Mouse (Mus musculus) right cerebral cortex, postnatal 25 days (tissue): ENCODE data around the gene D17Wsu92e.
A peak's percentile ranks its signal among the peaks of the same experiment; 100 is the strongest.

ENCODE experiments used
- DNase-seq: peaks from one replicate; pipeline ENCODE4 v3.0.0; 2022

Gene D17Wsu92e

DNA sequence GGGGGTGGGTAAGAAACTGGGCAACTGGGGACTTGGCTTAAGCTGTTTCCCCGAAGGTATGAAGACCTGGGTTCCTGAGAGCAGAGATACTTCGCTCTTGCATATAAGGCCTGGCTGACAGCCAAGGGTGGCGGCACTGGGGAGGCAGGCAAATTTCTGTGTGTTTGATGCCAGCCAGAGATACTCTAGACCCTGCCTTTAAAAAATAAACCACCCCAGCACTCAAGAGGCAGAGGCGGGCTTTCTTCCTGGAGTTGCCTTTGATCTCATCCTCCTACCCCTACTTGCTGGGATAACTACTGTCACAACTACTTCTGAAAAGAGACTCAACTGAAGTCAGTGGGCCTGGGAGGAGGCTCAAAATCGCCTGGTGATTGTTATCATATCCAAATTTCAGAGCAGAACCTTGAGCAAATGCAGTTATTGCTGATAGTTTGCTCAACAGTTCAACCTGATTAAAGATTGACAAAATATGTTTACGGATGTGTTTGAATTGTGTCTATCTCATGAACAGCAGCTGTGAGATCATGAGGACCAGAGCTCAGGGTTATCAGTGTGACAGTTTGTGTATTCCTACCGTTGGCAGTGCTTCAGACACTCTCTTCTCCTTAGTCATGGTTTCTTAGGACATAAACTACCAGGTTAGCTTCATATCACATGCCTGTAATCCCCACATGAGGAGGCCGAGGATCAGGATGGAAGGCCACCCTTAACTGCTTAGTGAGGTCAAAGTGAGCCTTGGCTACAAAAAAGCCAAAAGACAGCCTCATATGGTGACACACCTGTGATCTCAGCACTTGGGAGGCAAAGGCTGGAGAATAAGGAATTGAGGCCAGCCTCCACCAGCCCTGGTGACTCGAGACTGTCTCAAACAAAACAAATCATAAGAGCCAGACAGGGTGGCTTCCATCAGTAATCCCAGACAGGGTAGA is 1.2 kb upstream of the D17Wsu92e start:
- no peak for DNase-seq

DNA sequence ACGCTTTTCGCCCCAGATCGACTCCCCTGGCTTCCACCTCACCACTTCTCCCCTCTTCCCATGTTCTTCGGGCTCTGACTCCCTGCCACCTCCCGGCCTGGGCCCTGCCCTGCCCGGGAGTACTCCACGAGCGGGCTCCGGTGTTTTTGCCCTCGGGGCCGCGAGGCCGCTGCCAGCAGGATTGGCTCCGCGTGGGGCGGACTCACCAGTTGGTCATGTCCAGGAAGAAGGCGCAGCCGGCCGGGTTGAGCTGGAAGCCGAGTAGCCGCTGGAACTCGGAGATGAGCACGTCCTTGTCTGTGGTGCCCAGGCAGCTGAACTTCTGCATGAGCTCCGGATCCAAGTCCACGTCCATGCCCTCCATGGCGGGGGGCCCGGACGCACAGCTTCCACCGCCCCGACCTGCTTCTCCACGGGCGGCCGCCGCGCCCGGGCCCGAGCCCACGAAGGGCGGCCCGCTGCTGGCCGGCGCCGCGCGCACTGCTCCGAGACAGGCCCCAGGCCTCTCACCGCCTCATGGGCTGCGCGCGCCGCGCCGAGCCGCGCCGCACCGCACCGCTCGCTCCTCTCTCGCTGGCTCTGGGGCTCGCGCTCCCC is 379 bp downstream of the D17Wsu92e start:
- peak; percentile 63 for DNase-seq

DNA sequence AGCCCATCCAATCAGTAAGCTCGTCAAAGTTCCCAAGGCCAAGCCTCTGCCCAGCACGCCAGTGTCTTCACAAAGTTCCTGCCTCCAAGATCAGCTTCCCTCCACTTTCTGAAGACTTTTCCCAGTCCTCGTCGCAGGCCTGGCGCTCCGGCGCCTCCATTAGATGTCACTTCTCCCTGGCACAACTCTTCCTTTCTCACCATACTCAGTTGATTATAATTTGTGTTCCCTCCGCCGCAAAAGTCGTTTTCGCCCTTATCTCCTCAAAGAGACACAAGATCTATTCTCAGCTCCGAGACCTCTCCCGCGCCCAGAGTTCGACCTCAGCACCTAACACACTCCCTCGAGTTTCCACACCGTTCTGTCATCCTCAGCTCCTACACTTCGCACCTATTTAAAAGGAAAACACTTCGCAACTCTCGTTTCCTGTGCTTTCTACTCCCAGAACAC is 902 bp downstream of the D17Wsu92e start:
- DNase-seq = no peak

DNA sequence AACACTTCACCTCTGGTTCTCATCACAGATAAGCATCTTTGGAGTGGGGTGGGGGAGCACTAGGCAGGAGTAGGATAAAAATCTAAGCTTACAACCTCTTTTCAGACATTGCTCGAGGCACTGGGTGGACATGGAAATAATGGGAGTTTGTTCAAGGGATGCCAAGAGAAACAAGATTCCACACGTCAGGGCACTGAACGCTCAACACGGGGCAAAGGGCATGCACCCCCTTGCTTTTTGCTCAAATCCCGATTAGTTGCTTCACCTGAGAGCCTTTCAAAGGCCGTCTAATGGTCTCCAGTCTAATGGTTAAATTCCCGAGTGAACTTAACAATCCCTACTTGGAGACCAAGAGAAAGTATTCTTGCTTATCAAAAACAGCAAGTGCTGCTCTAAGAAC is 1.4 kb downstream of the D17Wsu92e start:
- DNase-seq = no peak

DNA sequence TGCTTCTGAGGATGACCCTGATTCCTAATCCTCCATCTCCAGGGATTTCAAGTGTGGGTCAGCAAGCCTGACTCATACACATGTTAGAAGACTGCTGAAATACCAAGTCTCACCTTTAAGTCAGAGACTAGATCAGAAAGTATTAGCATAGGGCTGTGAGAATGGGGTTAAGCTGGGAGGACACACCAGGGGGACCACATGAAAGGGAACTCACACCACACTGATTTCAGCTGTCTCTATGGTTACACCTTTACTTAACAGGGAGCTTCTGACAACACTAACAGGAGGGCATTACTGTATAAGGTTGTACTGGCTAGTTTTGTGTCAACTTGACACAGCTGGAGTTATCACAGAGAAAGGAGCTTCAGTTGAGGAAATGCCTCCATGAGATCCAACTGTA is 5.8 kb downstream of the D17Wsu92e start:
- DNase-seq = no peak

DNA sequence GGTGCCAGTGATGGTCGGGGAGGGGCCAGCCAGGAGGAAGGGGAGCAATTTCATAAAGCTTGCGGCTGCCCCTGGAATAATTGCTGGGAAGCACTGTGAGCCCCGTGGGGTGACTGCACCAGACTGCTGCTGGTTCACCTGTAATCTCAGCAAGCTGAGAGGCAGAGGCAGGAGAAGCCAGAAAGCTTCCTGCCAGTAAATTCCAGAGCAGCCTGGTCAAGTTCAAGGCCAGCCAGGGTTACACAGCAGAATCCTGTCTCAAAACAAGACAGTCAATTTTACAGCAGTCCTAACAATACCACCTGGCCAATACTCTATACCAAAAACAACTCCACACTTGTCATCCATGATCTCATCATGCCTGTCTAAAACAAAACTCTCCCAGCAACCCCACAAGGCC is 8.5 kb downstream of the D17Wsu92e start:
- no peak for DNase-seq

DNA sequence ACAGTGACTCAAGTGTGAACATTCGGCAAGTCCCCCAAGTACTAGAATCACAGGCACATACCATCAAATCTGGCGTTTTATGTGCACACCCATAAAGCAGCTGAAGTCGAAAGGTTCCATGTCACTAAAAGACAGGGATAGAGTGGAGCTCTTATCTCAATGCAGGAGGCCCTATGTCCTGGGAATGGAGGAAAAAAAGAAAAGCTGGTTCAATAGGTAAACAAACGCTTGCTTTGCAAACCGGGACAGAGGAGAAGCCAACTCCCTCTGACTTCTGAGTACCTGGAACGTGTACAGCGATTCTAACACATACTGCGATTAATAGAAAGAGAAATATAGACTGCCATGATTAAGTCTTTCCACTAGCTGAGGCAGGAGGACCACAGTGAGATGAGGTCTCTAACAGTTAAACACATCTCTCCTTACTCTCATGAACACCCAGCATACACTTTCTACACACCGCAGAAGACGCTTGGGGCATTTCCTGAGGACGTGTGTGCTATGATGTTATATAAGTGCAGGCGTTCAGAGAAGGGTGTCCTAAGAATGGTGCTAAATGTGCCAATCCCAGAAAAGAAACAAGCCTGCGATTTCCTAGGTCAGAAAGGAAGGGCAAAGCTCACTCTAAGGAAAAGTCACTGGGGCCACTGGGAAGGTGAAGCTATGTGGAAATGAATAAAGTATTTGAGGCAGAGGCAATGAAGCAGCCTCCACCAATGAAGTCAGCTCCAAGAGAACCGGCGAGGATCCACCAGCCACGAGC is 9.7 kb downstream of the D17Wsu92e start:
- no peak for DNase-seq

DNA sequence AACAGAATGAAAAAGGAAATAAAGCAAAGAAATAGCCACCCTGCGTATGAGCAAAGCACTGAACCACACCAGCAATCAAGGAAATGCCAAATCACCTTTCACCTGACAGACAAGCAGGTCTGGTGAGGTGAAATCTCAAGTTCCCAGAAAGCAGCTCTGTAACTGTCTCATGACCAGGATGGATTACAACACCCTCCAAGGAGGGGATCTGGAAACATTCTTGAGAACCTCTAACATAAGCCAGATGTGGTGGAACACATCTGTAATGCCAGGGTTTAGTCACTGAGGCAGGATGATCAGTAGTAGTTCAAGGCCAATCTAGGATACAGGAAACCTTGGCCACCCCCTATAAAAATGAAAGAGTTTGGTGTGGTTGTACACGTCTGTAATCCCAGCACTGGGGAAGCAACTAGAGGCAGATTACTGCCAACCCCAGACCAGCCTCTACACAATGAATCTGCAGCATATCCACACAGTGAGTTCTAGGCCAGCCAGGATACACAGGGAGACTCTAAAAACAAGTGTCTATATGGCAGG is 12.8 kb downstream of the D17Wsu92e start:
- no peak for DNase-seq

DNA sequence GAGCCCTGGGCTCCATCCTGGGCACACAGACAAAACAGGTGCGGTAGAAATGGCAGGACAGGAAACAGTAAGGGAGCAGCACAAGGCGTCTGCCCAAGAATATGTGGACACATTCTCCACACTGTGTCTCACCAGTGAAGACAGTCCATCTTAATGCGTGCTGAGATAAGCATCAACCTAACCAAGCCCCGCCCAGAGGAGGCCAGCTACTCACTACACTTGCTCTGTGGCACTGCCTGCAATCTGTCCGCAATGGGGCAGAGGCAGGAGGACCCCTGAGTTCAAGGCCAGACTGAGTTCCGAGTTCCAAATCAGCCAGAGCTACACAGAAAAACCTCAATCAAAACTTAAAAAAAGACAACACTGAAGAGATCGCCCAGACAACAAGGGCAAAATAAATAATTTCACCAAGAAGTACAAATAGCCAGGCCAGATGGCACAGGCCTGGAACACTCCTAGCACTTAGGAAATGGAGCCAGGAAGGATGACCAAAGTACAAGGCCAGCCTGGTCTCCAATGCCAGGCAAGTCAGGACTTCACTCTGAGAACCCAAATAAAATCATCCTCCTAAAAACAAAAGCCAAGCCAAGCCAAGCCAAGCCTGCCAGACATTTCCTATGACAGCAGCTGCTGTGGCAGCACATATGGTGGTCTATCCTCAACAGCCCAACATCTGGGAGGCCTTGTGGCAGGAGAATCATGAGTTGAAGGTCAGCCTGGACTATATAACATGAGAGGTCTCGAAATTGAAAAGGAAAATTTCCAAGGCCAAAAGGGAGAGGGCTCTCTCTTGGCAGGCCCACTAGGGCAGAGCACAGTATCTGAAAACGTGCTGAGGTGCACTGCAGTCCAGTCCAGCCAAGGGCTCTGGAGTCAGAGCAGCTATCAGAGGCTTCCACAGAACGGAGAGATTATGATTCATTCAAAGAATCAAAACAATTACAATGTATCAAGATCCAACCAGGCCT is 15.4 kb downstream of the D17Wsu92e start:
- no peak for DNase-seq

DNA sequence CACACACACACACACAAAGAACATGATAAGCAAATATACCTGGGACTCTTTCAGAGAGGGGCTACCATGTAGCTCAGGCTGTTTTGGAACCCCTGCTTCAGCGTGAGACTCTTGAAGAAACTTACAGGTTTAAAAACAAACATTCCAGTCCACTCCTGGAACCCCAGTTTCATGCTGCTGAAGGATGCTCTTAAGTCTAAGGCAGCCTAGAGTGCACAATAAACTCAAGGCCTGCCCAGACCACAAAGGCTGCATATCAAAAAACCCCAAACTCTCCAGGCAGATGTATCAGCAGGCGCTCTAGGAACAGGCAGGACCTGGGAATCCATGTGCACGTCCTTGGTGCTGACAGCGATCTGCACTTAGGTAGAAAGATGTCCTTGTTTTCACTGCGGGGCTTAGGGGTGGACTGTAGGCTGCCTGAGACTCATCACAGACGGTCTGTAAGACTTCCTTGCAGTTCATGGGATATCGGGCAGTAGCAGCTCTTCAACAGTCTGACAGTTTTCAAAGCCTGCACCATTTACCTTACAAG is 16.2 kb downstream of the D17Wsu92e start:
- no peak for DNase-seq

DNA sequence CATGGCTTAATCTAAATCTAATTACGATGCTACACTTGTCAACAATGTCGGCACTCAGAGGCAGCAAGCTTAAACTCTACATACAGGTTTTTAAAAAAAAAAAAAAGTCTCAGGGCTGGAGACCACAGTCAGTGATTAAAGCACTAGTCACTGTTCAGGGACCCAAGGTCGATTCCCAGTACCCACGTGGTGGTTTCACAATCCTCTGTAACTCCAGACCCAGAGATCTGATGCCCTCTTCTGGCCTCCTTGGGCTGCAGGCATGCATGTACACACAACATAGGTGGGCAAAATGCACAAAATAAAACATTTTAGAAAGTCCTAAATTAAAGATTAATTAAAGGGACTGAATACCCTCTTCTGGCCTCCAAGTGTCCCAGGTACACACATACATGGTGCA is 16.7 kb downstream of the D17Wsu92e start:
- DNase-seq = no peak

DNA sequence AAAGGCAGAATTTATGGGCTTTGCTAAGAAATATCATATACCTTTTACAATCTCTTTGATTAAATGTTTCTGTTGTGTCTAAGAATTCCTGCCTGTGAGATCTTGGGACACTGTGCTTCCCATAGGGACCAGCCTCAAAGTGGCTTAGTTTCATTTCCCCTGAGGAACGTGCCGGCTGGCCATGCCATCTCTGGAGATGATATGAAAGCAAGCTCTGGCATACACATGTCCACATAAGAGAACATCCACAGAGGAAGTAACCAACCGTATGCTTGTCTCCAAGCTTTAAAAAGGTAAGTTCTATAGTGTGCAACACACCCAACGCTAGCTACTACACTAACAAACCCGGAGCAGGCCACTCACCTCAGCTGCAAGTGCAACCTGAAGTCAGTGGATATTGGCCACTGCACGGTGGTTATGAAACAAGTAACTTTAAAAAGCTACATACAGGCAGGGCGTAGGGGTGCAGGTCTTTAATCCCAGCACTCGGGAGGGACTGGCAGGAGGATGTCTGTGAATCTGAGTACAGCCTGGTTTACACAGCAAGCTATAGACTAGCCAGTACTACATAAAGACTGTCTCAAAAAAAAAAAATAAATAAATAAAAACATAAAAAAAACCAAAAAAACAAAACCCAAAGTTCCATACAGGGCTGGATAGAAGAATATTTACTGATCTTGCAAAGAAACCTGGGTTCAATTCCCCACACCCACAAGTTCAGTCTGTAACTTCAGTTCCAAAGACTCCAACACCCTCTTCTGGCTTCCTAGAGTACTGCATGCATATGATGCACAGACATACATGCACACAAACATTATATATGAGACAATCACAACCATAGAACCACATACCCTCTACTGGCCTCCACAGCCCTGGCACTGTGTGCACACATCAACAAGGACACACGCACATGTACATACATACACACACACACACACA is 19.5 kb downstream of the D17Wsu92e start:
- DNase-seq = no peak

DNA sequence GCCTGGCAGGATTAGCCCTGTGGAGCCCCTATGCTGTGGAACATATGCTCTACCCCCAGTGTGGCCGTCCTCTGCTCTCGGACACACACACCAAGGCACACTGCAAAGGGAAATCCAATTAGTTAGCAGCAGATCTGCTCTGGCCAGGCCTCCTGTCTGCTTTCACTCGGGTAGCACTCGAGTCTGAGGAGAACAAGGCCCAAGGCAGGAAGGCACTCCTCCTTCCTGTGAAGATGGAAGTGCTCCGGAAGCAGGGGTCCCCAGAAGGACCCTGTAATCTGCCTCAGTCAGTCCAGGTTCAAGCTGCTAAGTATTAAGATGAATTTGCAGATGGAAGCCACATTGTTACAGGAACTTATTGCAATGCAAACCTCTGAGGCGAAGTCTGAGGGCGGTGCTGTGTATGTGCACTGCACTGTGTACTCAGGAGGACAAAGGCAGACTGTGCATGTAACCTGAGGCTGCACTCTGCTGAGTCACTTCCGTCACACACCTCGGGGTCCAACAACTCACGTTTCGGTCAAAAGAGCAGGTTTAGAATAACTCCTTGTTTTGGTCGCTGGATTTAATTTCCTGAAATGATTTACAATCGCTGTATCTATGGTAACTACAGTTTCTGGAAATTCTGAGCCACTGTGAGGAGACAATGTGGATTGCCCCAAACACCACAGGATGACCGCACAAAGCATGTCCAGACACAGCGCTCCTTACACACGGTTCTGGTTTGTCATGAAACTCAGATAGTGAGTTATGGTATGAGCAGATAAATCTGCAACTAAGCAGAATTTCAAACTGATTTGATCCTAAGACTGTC is 20.5 kb downstream of the D17Wsu92e start:
- DNase-seq = no peak

DNA sequence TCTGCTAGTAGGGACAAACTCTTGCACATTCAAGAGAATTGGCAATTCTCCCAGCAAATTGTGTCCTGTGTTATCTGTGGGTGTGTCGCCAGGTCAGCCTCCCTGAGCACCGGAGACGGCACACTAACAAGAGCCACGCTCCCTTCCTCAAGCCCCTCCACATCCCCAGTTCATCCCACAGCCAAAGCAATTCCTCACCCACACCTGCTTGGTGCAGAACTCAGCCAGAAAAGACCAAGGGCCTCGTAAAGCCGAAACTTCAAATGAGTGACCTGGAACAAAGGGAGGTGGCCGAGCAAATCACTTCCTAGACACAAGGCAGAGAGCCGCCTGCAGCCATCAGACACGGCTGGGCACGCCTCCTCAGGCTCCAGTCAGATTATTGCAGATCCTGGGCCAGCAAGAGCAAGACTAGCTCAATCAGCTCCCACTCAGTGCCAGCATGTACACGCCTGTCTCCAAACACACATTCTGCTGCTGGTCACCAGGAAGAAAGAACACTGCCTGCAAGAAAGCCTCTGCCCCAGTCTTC is 23.0 kb downstream of the D17Wsu92e start:
- DNase-seq = peak; percentile 8

DNA sequence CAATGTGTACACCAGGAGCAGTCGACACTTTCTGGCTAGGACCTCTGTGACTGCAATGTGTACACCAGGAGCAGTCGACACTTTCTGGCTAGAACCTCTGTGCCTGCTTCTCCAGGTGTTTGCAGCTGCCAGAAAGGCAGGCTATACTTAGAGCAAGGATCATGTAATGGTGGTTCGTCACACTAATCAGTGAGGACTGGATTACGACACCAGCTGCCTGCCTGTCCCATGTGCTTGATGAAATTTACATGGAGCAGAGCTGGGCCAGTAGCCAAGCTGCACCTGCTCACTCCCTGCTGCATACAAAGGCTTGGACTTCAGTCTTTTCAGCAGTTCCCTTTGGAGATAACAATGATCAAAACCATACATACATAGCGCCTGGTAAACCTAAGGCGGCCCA is 23.7 kb downstream of the D17Wsu92e start:
- peak; percentile 15 for DNase-seq

DNA sequence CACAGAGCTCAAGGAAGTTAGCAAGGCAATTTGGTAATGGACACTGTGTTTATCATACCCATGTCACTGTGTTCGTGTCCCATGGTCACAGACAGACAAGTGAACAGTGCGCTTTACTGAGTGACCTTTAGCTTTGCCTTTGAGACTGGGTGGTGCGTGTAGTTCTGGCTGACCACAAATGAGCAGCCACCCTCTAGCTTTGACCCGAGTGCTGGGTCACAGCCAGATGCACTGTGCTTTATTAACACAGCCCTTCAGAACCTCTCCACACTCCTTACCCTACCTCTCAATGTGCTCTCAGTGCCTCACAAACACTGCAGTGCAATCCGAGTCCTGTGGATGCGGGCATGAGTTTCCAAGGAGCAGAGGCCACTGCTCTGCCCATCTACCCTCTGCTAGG is 27.3 kb downstream of the D17Wsu92e start:
- DNase-seq = no peak

DNA sequence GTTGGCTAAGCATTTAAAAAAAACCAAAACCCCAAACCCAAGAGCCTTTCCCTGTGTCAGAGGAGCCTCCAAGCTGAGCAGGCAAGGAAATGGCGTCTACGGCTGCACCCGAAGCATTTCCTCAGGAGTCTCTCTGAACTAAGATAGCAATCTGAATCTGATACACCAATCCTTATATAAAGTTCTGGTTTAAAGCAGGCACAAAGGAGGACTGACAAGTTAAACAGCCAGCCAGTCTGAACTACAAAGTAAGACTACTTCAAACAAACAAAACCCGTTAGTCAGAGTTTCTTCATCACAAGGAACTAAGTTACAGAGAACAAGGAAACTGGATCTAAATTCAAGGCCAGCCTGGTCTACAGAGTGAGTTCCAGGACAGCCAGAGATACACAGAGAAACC is 27.9 kb downstream of the D17Wsu92e start:
- no peak for DNase-seq

DNA sequence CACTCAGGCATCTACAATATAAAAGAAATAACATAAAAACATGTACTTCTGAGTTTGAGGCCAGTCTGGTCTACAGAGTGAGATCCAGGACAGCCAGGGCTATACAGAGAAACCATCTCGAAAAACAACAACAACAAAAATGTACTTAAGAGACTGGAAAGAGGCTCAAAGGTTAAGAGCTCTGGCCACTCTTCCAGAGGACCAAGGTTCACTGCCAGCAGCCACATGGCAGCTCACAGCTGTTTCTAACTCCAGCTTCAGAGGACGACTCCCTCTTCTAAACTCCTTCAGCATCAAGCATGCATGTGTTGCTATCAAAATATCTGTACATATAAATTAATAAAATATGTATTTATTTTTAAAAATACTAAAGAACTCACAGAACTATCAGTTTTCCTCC is 28.9 kb downstream of the D17Wsu92e start:
- no peak for DNase-seq

DNA sequence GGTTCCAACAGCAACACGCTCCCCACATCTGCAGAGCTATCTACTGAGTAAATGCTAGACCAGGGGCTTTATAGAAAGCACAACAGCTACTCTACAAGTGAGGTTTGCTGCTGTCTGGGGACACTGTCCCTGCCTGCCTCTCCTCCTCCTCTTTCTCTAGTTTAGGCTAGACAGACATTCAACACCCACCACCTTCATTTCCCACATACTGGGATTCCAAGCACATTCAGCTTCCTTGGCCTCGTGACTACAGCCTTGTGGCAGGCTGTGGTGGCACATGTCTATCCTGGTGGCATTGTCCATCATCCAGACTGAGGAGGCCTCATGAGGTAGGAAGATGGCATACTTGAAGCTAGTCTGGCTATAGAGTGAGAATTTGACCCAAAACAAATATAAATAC is 29.5 kb downstream of the D17Wsu92e start:
- DNase-seq = no peak

DNA sequence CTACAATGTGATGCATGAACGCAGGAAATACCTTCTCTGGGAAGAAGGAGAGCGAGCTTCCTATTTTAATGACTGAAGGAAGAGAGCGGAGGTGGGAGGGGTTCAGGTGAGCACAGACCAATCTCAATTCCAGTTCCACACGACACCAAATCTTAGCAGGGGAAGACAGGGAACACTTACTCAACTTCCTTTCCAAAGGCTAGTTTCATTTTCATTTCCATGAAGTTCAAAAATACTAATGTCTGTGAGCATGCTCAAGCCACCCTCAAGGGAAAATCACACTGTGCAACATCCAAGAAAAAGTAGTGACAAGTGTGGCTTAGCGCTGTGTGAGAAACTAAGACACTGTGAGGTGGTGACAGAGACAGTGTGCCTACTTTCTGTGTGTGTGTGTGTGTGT is 30.4 kb downstream of the D17Wsu92e start:
- no peak for DNase-seq
